Mouse (Mus musculus): ENCODE measurements around the gene A630010A05Rik. TPM values are rescaled to one million over a fixed set of nuclear protein-coding genes. Genes with fewer than 3 reads are reported as not detected.
"Not testable (repeated sequence)": the region's sequence is repeated elsewhere in the genome, so short reads cannot be mapped to it uniquely, and the experiment has no call there.

A630010A05Rik gene
- not detected for total RNA-seq (2022)

- no peak for DNase-seq (ENCODE audit: low spot score in 2 of 2)
Observed at GRCm38 (mm10) chr16:14562017-14562416, at the start of gene A630010A05Rik. Gene A630010A05Rik, plus strand, starts transcription at chr16:14562317.

- no peak for DNase-seq (ENCODE audit: low spot score in 2 of 2)
Observed at GRCm38 (mm10) chr16:14535766-14536165, 26.4 kb upstream of the A630010A05Rik start.

GRCm38 (mm10) chr16:14557191-14557590 lies 4.9 kb upstream of the A630010A05Rik start:
- DNase-seq (ENCODE audit: low spot score in 2 of 2) = not testable (repeated sequence)

Other genes with a start within 250 kb of the A630010A05Rik start
- gene Fopnl, start 244.9 kb upstream of the A630010A05Rik start, total RNA-seq (2022) = 10 to 100 TPM; 62.1 to 69.9 (median 67.5) TPM
- gene Abcc1, start 200.8 kb upstream of the A630010A05Rik start, total RNA-seq (2022) = 10 to 100 TPM; 17.2 to 23.2 (median 21.4) TPM

Measured in gastrocnemius, adult 8-10 months (tissue).